ENCODE assay signal across 28 mouse cellular contexts in the genomic region with DNA sequence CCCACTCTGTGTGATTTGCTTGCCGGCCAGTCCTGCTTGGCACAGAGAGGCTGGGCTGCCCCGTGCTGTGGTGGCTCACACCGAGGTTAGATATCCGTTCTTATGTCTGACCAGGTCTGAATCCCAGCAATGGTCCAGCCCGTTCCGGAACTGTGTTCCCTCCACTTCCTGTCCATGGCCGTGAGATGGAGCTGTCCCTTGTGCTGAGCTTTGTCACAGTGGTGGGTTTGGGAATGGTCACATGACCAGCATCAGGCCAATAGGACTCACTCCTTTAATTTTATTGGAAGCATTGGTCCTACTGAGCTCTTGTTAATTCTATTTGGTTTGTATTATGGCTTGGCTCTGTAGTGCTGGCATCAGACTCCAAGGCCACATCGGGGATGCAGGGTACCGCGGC.
A peak's percentile ranks its signal among the peaks of the same experiment; 100 is the strongest.
DNase-seq lines count a peak whose midpoint lies in the region; ATAC-seq and TF ChIP-seq lines count a peak whose summit lies in the region.
"Had no signal": no experiment of that assay in that cellular context is flagged by ENCODE, and none has a peak within 500 bp of the region (broad histone marks: within the 10 kb centered on the region; RNA-seq: fewer than 3 reads in every experiment).

No protein-coding gene starts in this region.

- no peak overlapping the region for H3K27ac ChIP-seq in kidney, postnatal 0 days
- H3K27ac ChIP-seq in kidney, embryonic 15.5 days, result no peak overlapping the region
- peak overlapping the region; percentile 3; the same call in 1 of the 2 replicates for H3K27ac ChIP-seq in ES-E14 (ENCODE audit: insufficient read depth, low read depth, low read length, poor library complexity, severe bottlenecking)
- H3K27ac ChIP-seq: embryonic facial prominence, embryonic 12.5 days; forebrain, embryonic 15.5 days; hindbrain, embryonic 12.5 days; layer of hippocampus, adult 2 months; limb, embryonic 15.5 days; liver, embryonic 13.5 days; midbrain, embryonic 13.5 days; neural tube, embryonic 15.5 days; stomach, embryonic 15.5 days had no signal

- H3K4me1 ChIP-seq in kidney, postnatal 0 days (replicated peaks; ENCODE audit: insufficient read depth, low read length), result no peaks in the 10 kb centered on the region; the same call in 1 of the 2 replicates
- no peaks in the 10 kb centered on the region for H3K4me1 ChIP-seq in kidney, embryonic 15.5 days
- H3K4me1 ChIP-seq in megakaryocyte, embryonic 14.5 days, result no peaks in the 10 kb centered on the region
- no peaks in the 10 kb centered on the region for H3K4me1 ChIP-seq in ES-E14 (ENCODE audit: control insufficient read depth in 2 of 2, insufficient read depth in 2 of 2, low read length in 2 of 2, poor library complexity in 1 of 2)
- H3K4me1 ChIP-seq: forebrain, embryonic 15.5 days; hindbrain, embryonic 12.5 days; liver, embryonic 13.5 days; midbrain, embryonic 13.5 days; stomach, embryonic 15.5 days had no signal

- H3K27me3 ChIP-seq in kidney, postnatal 0 days (ENCODE audit: insufficient read depth, low read length), result no peaks in the 10 kb centered on the region
- H3K27me3 ChIP-seq in kidney, embryonic 15.5 days, result no peaks in the 10 kb centered on the region
- no peaks in the 10 kb centered on the region for H3K27me3 ChIP-seq in megakaryocyte, embryonic 14.5 days (replicated peaks)
- H3K27me3 ChIP-seq: embryonic facial prominence, embryonic 12.5 days; forebrain, embryonic 15.5 days; hindbrain, embryonic 12.5 days; limb, embryonic 15.5 days; liver, embryonic 13.5 days; midbrain, embryonic 13.5 days; neural tube, embryonic 15.5 days; stomach, embryonic 15.5 days had no signal

- H3K9me3 ChIP-seq in kidney, postnatal 0 days (replicated peaks; ENCODE audit: low read length), result no peaks in the 10 kb centered on the region; the same call in none of the 2 replicates
- H3K9me3 ChIP-seq in kidney, embryonic 15.5 days (replicated peaks), result 0 out of 2 replicates have a peak, but pooled peaks cover 7% of the 10 kb centered on the region
- H3K9me3 ChIP-seq in megakaryocyte, embryonic 14.5 days, result peaks cover 55% of the 10 kb centered on the region
- H3K9me3 ChIP-seq in ES-E14 (ENCODE audit: control insufficient read depth, insufficient read depth, low read depth, low read length), result no peaks in the 10 kb centered on the region
- H3K9me3 ChIP-seq: forebrain, embryonic 15.5 days; limb, embryonic 15.5 days; stomach, embryonic 15.5 days had no signal

- no peak overlapping the region for H3K4me3 ChIP-seq in kidney, postnatal 0 days (replicated peaks; ENCODE audit: low read depth, low read length)
- H3K4me3 ChIP-seq in kidney, embryonic 15.5 days (replicated peaks), result no peak overlapping the region
- H3K4me3 ChIP-seq in megakaryocyte, embryonic 14.5 days (replicated peaks), result peak overlapping the region; percentile 50
- no peak overlapping the region for H3K4me3 ChIP-seq in ES-E14 (ENCODE audit: insufficient read depth in 1 of 2, low read depth in 1 of 2, low read length in 2 of 2, poor library complexity in 1 of 2, severe bottlenecking in 1 of 2)
- H3K4me3 ChIP-seq: embryonic facial prominence, embryonic 12.5 days; forebrain, embryonic 15.5 days; hindbrain, embryonic 12.5 days; layer of hippocampus, adult 2 months; limb, embryonic 10.5 days; limb, embryonic 15.5 days; liver, embryonic 13.5 days; midbrain, embryonic 13.5 days; neural tube, embryonic 15.5 days; stomach, embryonic 15.5 days had no signal

- peak; percentile 28; the same call in 1 of the 2 replicates for TF ChIP-seq CTCF in kidney, postnatal 0 days (IDR thresholded peaks at IDR 0.05; ENCODE audit: low read depth)

- H3K36me3 ChIP-seq in kidney, postnatal 0 days (ENCODE audit: insufficient read depth, low read length), result no peaks in the 10 kb centered on the region
- no peaks in the 10 kb centered on the region for H3K36me3 ChIP-seq in kidney, embryonic 15.5 days
- H3K36me3 ChIP-seq in megakaryocyte, embryonic 14.5 days (replicated peaks; ENCODE audit: low read length), result no peaks in the 10 kb centered on the region
- no peaks in the 10 kb centered on the region for H3K36me3 ChIP-seq in ES-E14 (ENCODE audit: control insufficient read depth, insufficient read depth, low read length, poor library complexity, severe bottlenecking)
- H3K36me3 ChIP-seq: embryonic facial prominence, embryonic 12.5 days; forebrain, embryonic 15.5 days; hindbrain, embryonic 12.5 days; limb, embryonic 10.5 days; limb, embryonic 15.5 days; liver, embryonic 13.5 days; midbrain, embryonic 13.5 days; neural tube, embryonic 15.5 days; stomach, embryonic 15.5 days had no signal

- WGBS in kidney, postnatal 0 days, result 81% methylated on average over 10 of the region's 10 CpGs
- 84% methylated on average over 10 of the region's 10 CpGs for WGBS in kidney, embryonic 15.5 days

- H3K4me2 ChIP-seq in kidney, postnatal 0 days (ENCODE audit: low read length), result no peak overlapping the region
- H3K4me2 ChIP-seq in kidney, embryonic 15.5 days, result no peak overlapping the region
- H3K4me2 ChIP-seq: embryonic facial prominence, embryonic 12.5 days; forebrain, embryonic 15.5 days; heart, embryonic 11.5 days; hindbrain, embryonic 12.5 days; limb, embryonic 15.5 days; liver, embryonic 13.5 days; midbrain, embryonic 13.5 days; neural tube, embryonic 15.5 days; stomach, embryonic 15.5 days had no signal

- H3K9ac ChIP-seq in kidney, postnatal 0 days (ENCODE audit: low read depth, low read length), result no peak overlapping the region
- no peak overlapping the region for H3K9ac ChIP-seq in kidney, embryonic 15.5 days
- H3K9ac ChIP-seq in ES-E14 (ENCODE audit: insufficient read depth, low read depth, low read length, poor library complexity, severe bottlenecking), result no peak overlapping the region
- H3K9ac ChIP-seq: embryonic facial prominence, embryonic 12.5 days; forebrain, embryonic 15.5 days; hindbrain, embryonic 12.5 days; limb, embryonic 15.5 days; liver, embryonic 13.5 days; midbrain, embryonic 13.5 days; neural tube, embryonic 15.5 days; stomach, embryonic 15.5 days had no signal

- DNase-seq in kidney, postnatal 0 days (ENCODE audit: low spot score), result no peak
- DNase-seq in ES-E14 (ENCODE audit: low read depth, low spot score), result peak; percentile 40
- DNase-seq in cerebellum, adult 9-11 months, result no peak
- no peak for DNase-seq in layer of hippocampus, adult 9-11 months
- DNase-seq: adrenal gland, postnatal 10 days; cerebellum, adult 9-10 months; embryo, embryonic 11 days; gastrocnemius, postnatal 36 days; heart, adult 18-20 months; heart, postnatal 36 days; kidney, adult 18-20 months; kidney, postnatal 14 days; liver, embryonic 13.5 days; retina, postnatal 1 day; right cerebral cortex, postnatal 14 days had no signal

- ATAC-seq in kidney, postnatal 0 days (replicated peaks; ENCODE audit: low FRiP score, low read depth), result no peak
- ATAC-seq in kidney, embryonic 15.5 days (replicated peaks; ENCODE audit: low FRiP score), result no peak; the same call in 1 of the 2 replicates
- ATAC-seq in megakaryocyte, adult 5-6 weeks (ENCODE audit: poor library complexity, severe bottlenecking), result no peak
- ATAC-seq: forebrain, embryonic 15.5 days; midbrain, embryonic 13.5 days had no signal

- in situ Hi-C loops in ES-E14 (cut with MboI; ENCODE audit: low sequenced_read_pairs in 2 of 2, unreplicated experiment in 2 of 2), result no loop called here

TF ChIP-seq in ES-E14, 5 proteins besides CTCF, POLR2A, EP300 and RAD21:
- TF ChIP-seq ZNF384 (IDR thresholded peaks at IDR 0.05; ENCODE audit: low read depth, low read length) (no peak), HCFC1 (IDR thresholded peaks at IDR 0.05; ENCODE audit: borderline replicate concordance, insufficient read depth, low read length) (no peak), CHD2 (IDR thresholded peaks at IDR 0.05; ENCODE audit: low read depth, low read length) (no peak), ZC3H11A (IDR thresholded peaks at IDR 0.05; ENCODE audit: borderline replicate concordance, low read depth, low read length) (no peak), MAFK (IDR thresholded peaks at IDR 0.05; ENCODE audit: insufficient read depth, low read depth, low read length) (no peak)
